Mouse (Mus musculus) MN1 (cell line): ENCODE measurements around the gene Zfp318.

Experiments
- DNase-seq: peaks from one replicate; pipeline ENCODE4 v3.0.0-alpha.2; 2016; ENCODE audit warnings: low spot score

The Zfp318 gene

DNA sequence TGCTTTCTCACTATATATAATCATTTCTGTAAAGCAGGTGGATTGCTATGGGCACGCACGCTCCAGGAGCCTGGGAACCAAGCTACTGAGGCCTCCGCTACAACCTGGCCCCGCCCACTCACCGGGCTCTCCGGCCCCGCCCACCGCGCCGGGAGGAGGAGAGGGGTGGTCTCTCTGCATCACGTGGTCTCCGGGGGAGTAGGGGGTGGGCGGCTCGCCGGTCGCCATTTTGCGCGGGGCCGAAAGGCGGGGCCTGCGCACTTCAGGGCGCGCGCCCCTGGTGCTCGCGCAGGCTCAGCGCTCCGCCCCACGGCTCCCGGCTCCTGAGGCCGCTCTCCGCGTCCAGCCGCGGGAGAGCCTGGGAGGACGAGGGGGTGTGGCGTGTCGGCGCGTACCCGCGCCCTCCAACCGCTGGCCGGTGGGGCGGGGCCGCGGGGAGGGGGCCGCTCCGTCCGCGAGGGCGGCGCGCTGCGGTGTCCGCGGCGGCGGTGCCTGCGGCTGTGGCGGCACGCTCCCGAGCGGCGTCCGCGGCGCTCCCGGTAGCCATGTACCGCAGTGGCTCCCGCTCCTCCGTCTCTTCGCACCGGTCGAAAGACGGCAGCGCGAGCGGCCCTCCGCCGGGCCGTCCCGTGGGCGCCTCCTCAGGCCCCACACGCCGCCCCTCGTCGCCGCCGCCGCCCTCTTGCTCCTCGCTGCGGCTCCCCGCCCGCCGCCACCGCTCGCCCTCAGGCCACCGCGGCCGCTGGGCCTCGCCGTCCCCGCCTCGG is at the start of gene Zfp318:
Gene Zfp318 (plus strand): TSS at position 438 of the 767 bp plus-strand sequence.
- peak; percentile 98 for DNase-seq

DNA sequence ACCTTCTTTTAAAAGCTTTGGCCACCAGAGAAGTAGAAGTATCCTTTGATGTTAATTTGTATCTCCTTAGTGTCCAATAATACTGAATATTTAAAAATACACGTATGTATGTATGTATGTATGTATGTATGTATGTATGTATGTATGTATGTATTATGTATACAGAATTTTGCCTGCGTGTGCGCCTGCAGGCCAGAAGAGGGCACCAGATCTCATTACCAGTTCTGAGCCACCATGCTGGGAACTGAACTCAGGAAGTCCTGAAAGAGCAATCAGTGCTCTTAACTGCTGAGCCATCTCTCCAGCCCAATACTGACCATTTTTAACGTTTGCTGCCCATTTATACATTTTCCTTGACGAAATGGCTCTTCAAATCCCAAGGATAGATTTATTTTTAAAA is 47.1 kb upstream of the Zfp318 start:
- no peak for DNase-seq

DNA sequence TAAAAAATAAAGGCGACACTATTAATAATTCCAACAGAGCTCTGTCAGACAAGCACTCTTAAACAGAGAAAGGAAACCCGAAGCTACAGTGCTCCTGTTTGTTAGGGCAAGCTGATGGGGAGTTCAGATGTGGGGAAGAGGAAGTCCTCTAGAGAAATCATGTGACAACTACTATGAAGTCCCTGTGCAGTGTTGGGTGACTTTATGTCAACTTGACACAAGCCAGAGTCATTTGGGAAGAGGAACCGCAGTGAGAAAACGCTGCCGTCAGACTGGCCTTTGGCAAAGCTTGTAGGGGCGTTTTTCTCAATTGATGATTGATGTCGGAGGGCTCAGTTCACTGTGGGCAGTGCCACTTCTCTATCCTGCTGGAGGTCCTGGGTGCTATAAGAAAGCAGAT is 42.3 kb upstream of the Zfp318 start:
- DNase-seq: no peak

- DNase-seq: no peak
Measured at GRCm38 (mm10) chr17:46351026-46351700, 32.4 kb upstream of the Zfp318 start.

GRCm38 (mm10) chr17:46371783-46372182 is 11.7 kb upstream of the Zfp318 start:
- DNase-seq: no peak

- DNase-seq: no peak
Measured at GRCm38 (mm10) chr17:46378564-46378963, 5.0 kb upstream of the Zfp318 start.

DNA sequence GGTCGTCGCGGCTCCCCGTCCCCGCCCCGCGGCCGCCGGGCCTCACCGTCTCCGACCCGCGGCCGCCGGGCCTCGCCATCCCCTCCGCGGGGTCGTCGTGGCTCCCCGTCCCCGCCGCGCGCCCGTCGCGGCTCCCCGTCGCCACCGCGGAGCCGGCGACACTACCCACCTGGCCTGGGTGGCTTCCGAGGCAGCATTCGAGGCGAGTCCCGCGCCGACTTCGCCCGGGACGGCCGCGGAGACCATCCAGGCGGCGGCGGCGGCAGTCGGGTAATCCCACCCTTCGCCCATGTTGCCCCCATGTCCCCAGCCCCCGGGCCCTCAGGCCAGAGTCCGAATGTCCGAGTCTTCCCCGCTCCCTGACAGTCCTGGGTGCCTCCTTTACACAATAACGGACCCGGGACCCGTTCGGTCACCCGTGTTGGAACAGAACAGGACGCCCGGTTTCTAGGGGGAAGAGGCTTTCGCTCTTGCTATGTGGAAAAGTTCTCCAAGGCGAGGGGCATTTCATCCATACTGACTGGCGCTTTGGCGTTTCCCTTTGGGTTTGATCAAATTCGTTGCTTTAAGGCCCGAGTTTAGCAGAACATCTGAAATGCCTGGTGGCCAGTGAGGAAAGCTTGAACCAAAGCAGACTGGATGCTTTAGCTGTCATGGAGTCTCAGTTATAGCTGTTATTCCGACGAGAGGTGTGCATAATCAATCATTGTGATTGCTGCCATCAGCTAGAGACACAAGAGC is 700 bp downstream of the Zfp318 start:
- DNase-seq: peak; percentile 52

DNA sequence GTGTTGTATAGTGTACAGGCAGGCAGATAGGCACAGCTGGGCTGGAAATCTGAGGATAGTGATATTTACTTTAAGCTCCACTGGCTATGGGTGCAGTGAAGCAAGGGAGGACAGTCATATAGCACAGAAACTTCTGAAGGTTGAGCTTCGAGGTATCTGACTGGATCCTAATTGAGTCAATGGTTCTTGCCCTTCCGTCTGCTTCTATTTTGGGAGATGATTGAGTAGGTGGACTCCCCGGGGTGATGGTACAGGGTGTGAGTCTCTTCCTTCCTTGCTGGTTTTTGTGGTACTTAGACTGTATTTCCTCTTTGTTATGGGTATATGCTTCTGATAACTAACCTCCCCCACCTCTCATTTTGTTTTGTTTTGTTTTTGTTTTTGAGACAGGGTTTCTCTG is 4.7 kb downstream of the Zfp318 start:
- no peak for DNase-seq

GRCm38 (mm10) chr17:46393012-46393411 is 9.5 kb downstream of the Zfp318 start:
- peak; percentile 72 for DNase-seq

- no peak for DNase-seq
Measured at GRCm38 (mm10) chr17:46394631-46395030, 11.1 kb downstream of the Zfp318 start.

GRCm38 (mm10) chr17:46408478-46408877 is 24.9 kb downstream of the Zfp318 start:
- DNase-seq: peak; percentile 28

GRCm38 (mm10) chr17:46418628-46419027 is 35.1 kb downstream of the Zfp318 start:
- no peak for DNase-seq

- DNase-seq: no peak
Measured at GRCm38 (mm10) chr17:46419717-46420116, 36.2 kb downstream of the Zfp318 start.

GRCm38 (mm10) chr17:46426496-46426895 is 43.0 kb downstream of the Zfp318 start:
- no peak for DNase-seq

- DNase-seq: no peak
Measured at GRCm38 (mm10) chr17:46428761-46429414, 45.4 kb downstream of the Zfp318 start, which contains the start of gene Crip3. Gene Crip3 (plus strand): TSS chr17:46428926.

- no peak for DNase-seq
Measured at GRCm38 (mm10) chr17:46433627-46434026, 50.1 kb downstream of the Zfp318 start.

DNA sequence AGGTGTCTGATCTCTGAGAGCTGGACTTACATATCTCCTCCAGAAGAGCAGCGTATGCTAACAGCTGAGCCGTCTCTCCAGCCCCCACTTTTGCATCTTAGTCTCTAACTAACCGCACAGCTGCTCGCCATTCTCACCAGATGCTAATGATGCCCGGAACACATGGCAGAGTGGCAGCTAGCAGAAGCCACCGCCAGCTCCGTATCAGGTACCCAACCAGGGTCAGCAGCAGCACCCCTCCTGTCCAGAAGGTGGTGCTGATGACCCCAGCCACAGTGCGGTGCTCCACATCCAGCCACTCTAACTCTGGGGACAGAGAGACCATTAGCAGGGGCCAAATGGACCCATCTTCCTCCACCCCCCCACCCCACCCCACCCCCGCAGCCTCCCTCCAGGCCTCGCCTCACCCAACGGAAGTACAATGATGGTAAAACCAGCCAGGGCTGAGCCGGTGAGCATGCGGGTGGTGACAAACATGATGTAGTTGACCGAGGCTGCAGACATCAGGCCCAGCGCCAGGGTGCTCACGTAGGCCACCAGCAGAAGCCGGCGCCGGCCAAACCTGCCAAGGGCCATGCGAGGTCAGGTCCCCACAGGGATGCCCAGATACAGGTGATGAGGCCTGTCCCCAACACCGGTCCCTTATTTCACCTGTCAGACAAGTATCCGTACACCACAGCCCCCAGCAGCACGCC is 53.3 kb downstream of the Zfp318 start:
- DNase-seq: peak; percentile 70

GRCm38 (mm10) chr17:46438298-46438873 is 54.9 kb downstream of the Zfp318 start, which contains the start of gene Slc22a7:
Gene Slc22a7 (minus strand): TSS chr17:46438457.
- no peak for DNase-seq

DNA sequence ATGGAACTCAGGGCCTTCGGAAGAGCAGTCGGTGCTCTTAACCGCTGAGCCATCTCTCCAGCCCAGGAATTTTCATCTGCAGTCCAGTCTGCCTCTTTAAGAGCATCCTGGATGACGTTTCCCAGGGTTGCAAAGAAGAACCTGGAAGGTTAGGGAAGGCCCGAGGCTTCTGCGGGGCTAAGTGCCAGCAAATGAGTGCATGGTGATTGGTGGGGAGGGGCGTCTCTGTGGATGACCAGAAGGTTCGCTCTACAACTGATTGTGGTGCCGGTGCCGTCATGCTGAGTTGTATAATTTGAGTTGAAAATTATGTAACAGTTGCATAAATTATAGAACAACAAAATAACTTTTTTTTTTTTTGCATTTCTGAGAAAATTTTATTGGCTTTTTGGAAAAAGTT is 55.6 kb downstream of the Zfp318 start:
- DNase-seq: no peak

GRCm38 (mm10) chr17:46444839-46445579 is 61.5 kb downstream of the Zfp318 start:
- no peak for DNase-seq
